8 mouse cellular contexts compared by ENCODE assay signal in genomic region chr3:109782289-109782951, GRCm38 (mm10).
A peak's percentile ranks its signal among the peaks of the same experiment; 100 is the strongest.
DNase-seq lines count a peak whose midpoint lies in the region; ATAC-seq and TF ChIP-seq lines count a peak whose summit lies in the region.

No protein-coding gene starts in this region.

- no peaks in the 10 kb centered on the region for H3K27me3 ChIP-seq in forebrain, embryonic 12.5 days
- no peaks in the 10 kb centered on the region; the same call in 1 of the 2 replicates for H3K27me3 ChIP-seq in hindbrain, embryonic 10.5 days (ENCODE audit: insufficient read depth, poor library complexity, severe bottlenecking)
- H3K27me3 ChIP-seq in lung, embryonic 14.5 days (ENCODE audit: insufficient read depth, low read length), result no peaks in the 10 kb centered on the region

- peak overlapping the region; percentile 44 to 51; a peak in 3 of 4 replicates for H3K4me3 ChIP-seq in ES-E14 (ENCODE audit: insufficient read depth in 1 of 2, low read depth in 1 of 2, low read length in 2 of 2, poor library complexity in 1 of 2, severe bottlenecking in 1 of 2)
- peak overlapping the region; percentile 45 for H3K4me3 ChIP-seq in forebrain, embryonic 12.5 days (replicated peaks)
- peak overlapping the region; percentile 57 for H3K4me3 ChIP-seq in hindbrain, embryonic 10.5 days
- H3K4me3 ChIP-seq in lung, embryonic 14.5 days (ENCODE audit: low read depth, low read length), result peak overlapping the region; percentile 37

- in situ Hi-C loops in ES-E14 (cut with MboI; ENCODE audit: low sequenced_read_pairs in 2 of 2, unreplicated experiment in 2 of 2), result no loop called here

- H3K4me1 ChIP-seq in ES-E14 (ENCODE audit: control insufficient read depth in 2 of 2, insufficient read depth in 2 of 2, low read length in 2 of 2, poor library complexity in 1 of 2), result no peaks in the 10 kb centered on the region
- peaks cover 17% of the 10 kb centered on the region for H3K4me1 ChIP-seq in forebrain, embryonic 12.5 days
- peaks cover 25% of the 10 kb centered on the region for H3K4me1 ChIP-seq in hindbrain, embryonic 10.5 days (replicated peaks)
- H3K4me1 ChIP-seq in lung, embryonic 14.5 days (ENCODE audit: insufficient read depth), result peaks cover 3% of the 10 kb centered on the region; the same call in 1 of the 2 replicates

- H3K36me3 ChIP-seq in ES-E14 (ENCODE audit: control insufficient read depth, insufficient read depth, low read length, poor library complexity, severe bottlenecking), result no peaks in the 10 kb centered on the region
- no peaks in the 10 kb centered on the region for H3K36me3 ChIP-seq in forebrain, embryonic 12.5 days (replicated peaks)
- no peaks in the 10 kb centered on the region for H3K36me3 ChIP-seq in hindbrain, embryonic 10.5 days
- H3K36me3 ChIP-seq in lung, embryonic 14.5 days (ENCODE audit: insufficient read depth), result no peaks in the 10 kb centered on the region

- DNase-seq in ES-E14 (ENCODE audit: low read depth, low spot score), result peak; percentile 59
- peak; percentile 3 for DNase-seq in c-Kit-positive CD71-negative TER-119-negative erythroid progenitor cells, embryonic 14.5 days (ENCODE audit: low read depth)
- DNase-seq in hindbrain, embryonic 10.5 days (ENCODE audit: low spot score), result peak; percentile 82
- peak; percentile 64 to 80 for DNase-seq in layer of hippocampus, adult 8-10 months (ENCODE audit: low spot score in 2 of 2)
- peak; percentile 68 for DNase-seq in lung, embryonic 14.5 days
- peak; percentile 35 for DNase-seq in ovary, postnatal 36 days (ENCODE audit: low spot score)

- WGBS in forebrain, embryonic 12.5 days, result 2% methylated on average over 27 of the region's 27 CpGs
- 4% methylated on average over 27 of the region's 27 CpGs for WGBS in hindbrain, embryonic 10.5 days
- 5% methylated on average over 27 of the region's 27 CpGs for WGBS in lung, embryonic 14.5 days

- peak; percentile 91 for ATAC-seq in forebrain, embryonic 12.5 days (ENCODE audit: low FRiP score)
- peak; percentile 86 for ATAC-seq in lung, embryonic 14.5 days (ENCODE audit: insufficient read depth)
- ATAC-seq in monocyte, adult 5-6 weeks (replicated peaks; ENCODE audit: insufficient number of reproducible peaks, low FRiP score, low TSS enrichment, poor library complexity, severe bottlenecking), result no peak

- H3K27ac ChIP-seq in ES-E14 (ENCODE audit: insufficient read depth, low read depth, low read length, poor library complexity, severe bottlenecking), result no peak overlapping the region
- peak overlapping the region; percentile 79 for H3K27ac ChIP-seq in forebrain, embryonic 12.5 days
- H3K27ac ChIP-seq in hindbrain, embryonic 10.5 days, result peak overlapping the region; percentile 92
- H3K27ac ChIP-seq in lung, embryonic 14.5 days (ENCODE audit: low read depth), result no peak overlapping the region

- 0 out of 2 replicates have a peak overlapping the region, but pooled peaks have one; percentile 13 for H3K9ac ChIP-seq in ES-E14 (ENCODE audit: insufficient read depth, low read depth, low read length, poor library complexity, severe bottlenecking)
- H3K9ac ChIP-seq in forebrain, embryonic 12.5 days, result peak overlapping the region; percentile 56
- H3K9ac ChIP-seq in lung, embryonic 14.5 days, result no peak overlapping the region; the same call in 1 of the 2 replicates

- peak overlapping the region; percentile 79 for H3K4me2 ChIP-seq in forebrain, embryonic 12.5 days
- peak overlapping the region; percentile 82 for H3K4me2 ChIP-seq in lung, embryonic 14.5 days

- peak; percentile 59 for TF ChIP-seq CTCF in lung, embryonic 14.5 days (IDR thresholded peaks at IDR 0.05; ENCODE audit: low read depth)

- H3K9me3 ChIP-seq in ES-E14 (ENCODE audit: control insufficient read depth, insufficient read depth, low read depth, low read length), result no peaks in the 10 kb centered on the region
- H3K9me3 ChIP-seq in forebrain, embryonic 12.5 days, result no peaks in the 10 kb centered on the region
- no peaks in the 10 kb centered on the region for H3K9me3 ChIP-seq in hindbrain, embryonic 10.5 days
- no peaks in the 10 kb centered on the region for H3K9me3 ChIP-seq in lung, embryonic 14.5 days (ENCODE audit: low read depth, low read length)

TF ChIP-seq in ES-E14, 5 proteins besides CTCF, POLR2A, EP300 and RAD21:
- TF ChIP-seq HCFC1 (IDR thresholded peaks at IDR 0.05; ENCODE audit: borderline replicate concordance, insufficient read depth, low read length) (no peak), MAFK (IDR thresholded peaks at IDR 0.05; ENCODE audit: insufficient read depth, low read depth, low read length) (no peak), ZNF384 (IDR thresholded peaks at IDR 0.05; ENCODE audit: low read depth, low read length) (no peak), ZC3H11A (IDR thresholded peaks at IDR 0.05; ENCODE audit: borderline replicate concordance, low read depth, low read length) (no peak), CHD2 (IDR thresholded peaks at IDR 0.05; ENCODE audit: low read depth, low read length) (no peak)

Comparison
In these comparisons a context has a peak if more than half of its experiments do, and no peak if none do; other contexts are left out.
1. DNase-seq: peak in every context shown above with its lines; median percentile 82 in hindbrain, embryonic 10.5 days; 72 in layer of hippocampus, adult 8-10 months; 68 in lung, embryonic 14.5 days; 59 in ES-E14; 35 in ovary, postnatal 36 days; 3 in c-Kit-positive CD71-negative TER-119-negative erythroid progenitor cells, embryonic 14.5 days.
2. H3K27ac ChIP-seq: peak in forebrain, embryonic 12.5 days (single experiment) and hindbrain, embryonic 10.5 days (single experiment); none in ES-E14 (single experiment) and lung, embryonic 14.5 days (single experiment).
3. Peak in every context shown above with its lines, with median percentiles within 50 percentile points of each other: H3K4me3 ChIP-seq.